Mouse (Mus musculus): ENCODE measurements around the gene Lrrc36.
A peak's percentile ranks its signal among the peaks of the same experiment; 100 is the strongest.

Lrrc36 gene

DNA sequence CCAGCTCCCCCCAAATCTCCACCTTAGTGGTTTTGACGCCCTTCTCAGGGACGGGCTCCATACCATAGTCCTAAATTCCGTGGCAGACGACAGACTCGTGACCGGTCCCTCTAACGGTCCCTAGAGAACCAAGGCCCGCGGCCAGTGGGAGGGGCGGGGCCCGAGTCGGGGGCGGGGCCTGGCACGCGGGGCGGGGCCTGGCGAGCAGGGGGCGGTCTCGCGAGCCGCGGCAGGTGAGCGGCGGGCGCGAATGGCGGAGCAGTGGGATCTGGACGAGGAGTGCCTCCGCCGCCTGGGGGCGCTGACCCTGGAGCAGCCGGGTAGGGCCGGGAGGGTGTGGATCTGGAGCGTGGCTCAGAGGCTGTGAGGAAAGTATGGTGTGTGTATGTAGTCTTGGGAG lies at the start of gene Lrrc36, which contains the start of gene Kctd19:
Lrrc36 (plus strand) TSS at position 181 of the 400 bp plus-strand sequence.
Kctd19 (minus strand) TSS at position 112 of the 400 bp plus-strand sequence.
- peak; percentile 49 to 52 for DNase-seq (ENCODE audit: low spot score in 2 of 2)

DNA sequence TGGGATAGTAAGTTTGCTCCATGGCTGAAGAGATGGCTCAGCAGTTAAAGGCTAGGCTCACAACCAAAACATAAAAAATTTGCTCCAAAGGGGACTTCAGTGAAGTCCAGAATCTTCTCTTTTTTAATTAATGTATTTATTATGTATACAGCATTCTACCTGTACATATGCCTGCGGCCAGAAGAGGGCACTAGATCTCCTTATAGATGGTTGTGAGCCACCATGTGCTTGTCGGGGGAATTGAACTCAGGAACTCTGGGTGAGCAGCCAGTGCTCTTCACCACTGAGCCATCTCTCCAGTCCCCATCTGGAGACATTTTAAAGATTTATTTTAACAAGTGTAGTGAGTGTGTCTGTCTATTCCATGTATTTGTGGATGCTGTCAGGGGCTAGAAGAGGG lies 46.3 kb upstream of the Lrrc36 start:
- DNase-seq (ENCODE audit: low spot score in 2 of 2): no peak

DNA sequence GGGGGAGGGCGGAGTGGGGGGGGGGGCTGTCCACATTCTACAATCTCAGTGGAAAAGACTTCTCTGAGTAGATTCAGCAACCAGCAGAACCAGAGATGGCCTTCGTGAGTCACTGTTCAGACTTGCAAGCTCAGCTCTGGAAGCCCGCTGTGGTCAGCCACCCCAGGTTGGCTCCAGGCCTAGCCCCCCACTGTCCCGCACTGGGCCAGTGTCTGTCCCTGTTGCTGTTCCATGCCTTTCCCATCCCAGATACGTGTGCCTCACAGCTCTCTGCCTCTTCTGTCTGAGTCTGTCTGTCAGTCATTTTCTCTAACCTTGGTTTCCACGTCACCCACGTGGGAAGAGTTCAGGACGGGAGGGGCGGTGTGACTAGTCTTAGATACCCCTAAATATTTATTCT lies 40.9 kb upstream of the Lrrc36 start:
- no peak for DNase-seq (ENCODE audit: low spot score in 2 of 2)

GRCm38 (mm10) chr8:105373032-105373431 lies 40.3 kb upstream of the Lrrc36 start, which contains the start of gene Plekhg4:
TSS of gene Plekhg4 (plus strand) at chr8:105373274.
- no peak for DNase-seq (ENCODE audit: low spot score in 2 of 2)

DNA sequence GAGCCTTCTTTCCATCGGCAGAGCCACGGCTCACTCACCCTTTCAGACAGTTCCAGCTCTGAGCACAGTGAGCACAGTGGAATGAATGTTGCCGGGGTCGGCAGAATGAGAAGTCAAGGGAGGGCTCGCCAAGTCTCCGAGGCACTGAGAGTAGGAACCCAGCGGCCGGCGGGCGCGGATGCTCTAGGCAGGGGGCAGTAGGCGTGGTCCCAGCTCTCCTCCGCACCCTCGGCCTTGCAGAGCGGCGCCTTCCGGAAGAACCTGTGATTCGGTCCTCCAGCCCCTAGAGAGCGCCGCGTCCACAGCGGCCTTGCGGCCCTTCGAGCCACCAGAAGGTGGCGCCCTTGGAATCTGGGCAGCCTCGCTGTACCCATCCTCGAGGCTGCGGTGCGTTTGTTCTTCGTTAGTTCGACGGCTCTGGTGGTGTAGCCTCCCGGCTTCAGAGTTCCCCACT lies 38.8 kb upstream of the Lrrc36 start:
- no peak for DNase-seq (ENCODE audit: low spot score in 2 of 2)

DNA sequence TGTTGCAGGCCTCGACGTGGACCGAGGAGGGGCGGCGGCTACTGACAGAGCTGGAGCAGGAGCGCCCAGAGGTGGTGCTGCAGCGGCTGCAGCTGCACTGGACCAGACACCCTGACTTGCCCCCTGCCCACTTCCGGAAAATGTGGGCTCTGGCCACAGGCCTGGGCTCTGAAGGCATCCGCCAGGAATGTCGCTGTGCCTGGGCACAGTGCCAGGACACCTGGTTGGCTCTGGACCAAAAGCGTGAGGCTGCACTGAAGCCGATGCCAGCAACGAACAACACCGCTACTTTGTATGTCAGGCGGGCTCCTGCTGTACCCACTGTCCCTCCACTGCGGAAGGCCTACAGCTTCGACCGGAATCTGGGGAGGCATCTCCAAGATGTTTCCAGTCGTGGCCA lies 34.7 kb upstream of the Lrrc36 start:
- peak in 1 of 2 experiments; percentile 29 for DNase-seq (ENCODE audit: low spot score in 2 of 2)

DNA sequence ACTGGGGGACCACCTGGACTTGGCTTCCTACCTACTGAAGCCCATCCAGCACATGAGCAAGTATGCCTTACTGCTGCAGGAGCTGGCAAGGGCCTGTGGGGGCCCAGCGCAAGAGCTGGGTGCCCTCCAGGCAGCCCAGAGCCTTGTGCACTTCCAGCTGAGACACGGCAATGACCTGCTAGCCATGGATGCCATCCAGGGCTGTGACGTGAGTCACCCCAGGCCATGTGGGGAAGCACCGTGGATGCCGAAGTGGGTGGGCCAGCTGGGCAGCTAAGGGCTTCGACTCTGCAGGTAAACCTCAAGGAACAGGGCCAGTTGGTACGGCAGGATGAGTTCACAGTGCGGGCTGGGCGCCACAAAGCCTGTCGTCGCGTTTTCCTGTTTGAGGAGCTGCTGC lies 33.1 kb upstream of the Lrrc36 start:
- DNase-seq (ENCODE audit: low spot score in 2 of 2): no peak

DNA sequence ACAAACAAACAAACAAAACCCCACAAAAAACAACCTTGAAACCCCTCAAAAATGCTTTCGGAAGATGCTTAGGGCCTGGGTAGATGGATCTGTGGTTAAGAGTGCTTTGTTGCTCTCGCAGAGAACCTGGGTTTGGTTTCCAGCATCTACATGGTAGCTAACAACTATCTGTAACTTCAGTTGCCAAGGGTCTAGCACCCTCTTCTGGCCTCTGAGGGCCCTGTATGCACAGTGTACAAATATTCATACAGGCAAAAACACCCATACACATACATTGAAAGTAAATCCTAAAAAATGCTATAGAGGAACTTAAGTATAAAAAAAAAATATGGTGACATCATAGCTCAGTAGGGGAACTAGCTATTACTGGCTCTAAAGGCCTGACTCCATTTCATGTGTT lies 29.3 kb upstream of the Lrrc36 start:
- DNase-seq (ENCODE audit: low spot score in 2 of 2): no peak

DNA sequence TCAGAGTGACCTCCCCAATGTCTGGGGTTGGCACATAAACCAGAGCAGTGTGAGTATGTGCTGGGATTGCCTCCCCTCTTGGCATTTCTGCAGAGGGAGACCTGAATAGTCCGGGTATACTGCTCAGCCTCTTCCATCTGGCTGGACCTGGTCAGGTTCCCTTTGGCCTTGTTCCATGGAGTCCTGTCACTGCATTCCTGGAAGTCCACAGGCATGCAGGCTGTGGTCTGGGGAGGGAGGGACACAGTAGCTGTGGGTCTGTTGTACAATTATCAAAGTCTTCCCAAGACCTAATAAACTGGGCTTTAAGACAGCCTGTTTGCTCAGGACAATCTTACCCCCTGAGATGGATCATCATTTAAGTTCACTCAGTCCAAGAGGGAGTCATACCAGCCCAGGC lies 26.2 kb upstream of the Lrrc36 start:
- DNase-seq (ENCODE audit: low spot score in 2 of 2): no peak

- DNase-seq (ENCODE audit: low spot score in 2 of 2): peak; percentile 41 to 62
These were observed 24.3 kb upstream of the Lrrc36 start for GRCm38 (mm10) chr8:105389096-105389495.

- DNase-seq (ENCODE audit: low spot score in 2 of 2): peak; percentile 26 to 51
These were observed 20.1 kb upstream of the Lrrc36 start for GRCm38 (mm10) chr8:105393089-105393787.

GRCm38 (mm10) chr8:105393915-105394314 lies 19.5 kb upstream of the Lrrc36 start:
- DNase-seq (ENCODE audit: low spot score in 2 of 2): no peak

- DNase-seq (ENCODE audit: low spot score in 2 of 2): peak; percentile 44 to 51
These were observed 15.6 kb upstream of the Lrrc36 start for GRCm38 (mm10) chr8:105397747-105398146.

DNA sequence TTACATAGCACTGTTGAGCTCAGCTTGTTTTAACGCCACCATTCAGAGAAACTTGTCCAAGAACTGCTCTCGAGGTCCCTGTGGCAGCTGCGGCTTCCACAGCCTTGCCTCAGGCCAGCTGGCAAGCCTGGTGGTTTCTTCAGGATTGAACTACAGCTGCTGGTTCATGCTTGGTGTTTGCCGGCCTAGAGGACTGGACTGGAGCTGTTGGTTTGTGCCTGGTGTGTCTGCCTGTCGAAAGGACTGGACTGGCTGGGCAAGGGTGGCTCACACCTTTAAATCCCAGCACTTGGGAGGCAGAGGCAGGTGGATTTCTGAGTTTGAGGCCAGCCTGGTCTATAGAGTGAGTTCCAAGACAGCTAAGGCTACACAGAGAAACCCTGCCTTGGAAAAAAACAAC lies 13.4 kb upstream of the Lrrc36 start:
- no peak for DNase-seq (ENCODE audit: low spot score in 2 of 2)

- DNase-seq (ENCODE audit: low spot score in 2 of 2): no peak
These were observed 9.9 kb upstream of the Lrrc36 start for GRCm38 (mm10) chr8:105403467-105403866.

GRCm38 (mm10) chr8:105404496-105404895 lies 8.9 kb upstream of the Lrrc36 start:
- DNase-seq (ENCODE audit: low spot score in 2 of 2): no peak

DNA sequence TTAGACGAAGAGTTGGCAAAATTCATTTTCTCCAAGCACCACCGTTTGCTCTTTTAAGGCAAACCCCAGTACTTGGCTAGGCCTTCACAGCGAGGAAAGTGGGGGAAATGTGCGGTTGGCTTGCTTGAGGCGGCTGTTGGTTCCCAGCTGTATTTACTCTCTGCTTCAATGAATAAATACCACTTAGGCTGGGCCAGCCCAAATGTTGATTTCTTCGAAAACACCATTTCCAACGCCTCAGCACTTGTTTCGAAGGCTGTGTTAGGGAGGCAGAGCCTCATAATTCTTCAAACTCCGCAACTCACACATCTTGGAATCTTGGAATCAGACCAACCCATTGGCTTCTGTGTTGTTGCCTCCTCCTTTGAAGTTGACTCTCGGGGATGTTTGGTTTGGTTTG lies 7.0 kb upstream of the Lrrc36 start:
- no peak for DNase-seq (ENCODE audit: low spot score in 2 of 2)

DNA sequence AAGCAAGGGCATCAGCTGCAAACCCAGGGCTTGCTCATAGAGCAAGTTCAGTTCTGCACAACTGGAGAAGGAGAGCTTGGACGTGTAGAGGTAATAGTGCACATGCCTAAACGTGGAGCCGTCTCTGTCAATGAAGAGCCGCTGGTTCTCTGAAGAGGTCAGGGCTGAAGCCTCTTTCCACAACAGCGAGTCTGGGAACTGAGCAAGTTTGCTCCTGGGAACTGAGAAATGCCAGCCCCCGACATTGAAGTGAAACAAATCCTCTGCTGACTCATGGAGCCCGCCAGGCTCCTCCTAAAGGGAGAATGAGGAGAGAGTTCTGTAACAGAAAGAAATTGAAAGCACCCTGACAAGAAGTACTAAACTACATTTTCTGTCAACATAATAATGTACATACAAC lies 5.0 kb upstream of the Lrrc36 start:
- DNase-seq (ENCODE audit: low spot score in 2 of 2): no peak

DNA sequence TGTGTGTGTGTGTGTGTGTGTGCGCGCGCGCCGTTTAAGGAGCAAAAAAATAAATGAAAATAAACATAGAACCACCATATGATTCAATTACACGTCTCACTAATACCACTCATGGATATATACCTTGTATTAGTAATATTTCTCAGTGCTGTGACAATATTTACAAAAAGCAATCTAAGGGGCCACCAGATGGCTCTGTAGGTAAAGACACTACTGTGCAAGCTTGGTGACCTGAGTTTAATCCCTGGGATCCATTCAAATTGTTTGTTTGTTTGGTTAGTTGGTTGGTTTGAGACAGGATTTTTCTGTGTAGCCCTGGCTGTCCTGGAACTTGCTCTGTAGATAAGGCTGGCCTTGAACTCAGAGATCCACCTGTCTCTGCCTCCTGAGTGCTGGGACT lies 3.4 kb upstream of the Lrrc36 start:
- DNase-seq (ENCODE audit: low spot score in 2 of 2): no peak

DNA sequence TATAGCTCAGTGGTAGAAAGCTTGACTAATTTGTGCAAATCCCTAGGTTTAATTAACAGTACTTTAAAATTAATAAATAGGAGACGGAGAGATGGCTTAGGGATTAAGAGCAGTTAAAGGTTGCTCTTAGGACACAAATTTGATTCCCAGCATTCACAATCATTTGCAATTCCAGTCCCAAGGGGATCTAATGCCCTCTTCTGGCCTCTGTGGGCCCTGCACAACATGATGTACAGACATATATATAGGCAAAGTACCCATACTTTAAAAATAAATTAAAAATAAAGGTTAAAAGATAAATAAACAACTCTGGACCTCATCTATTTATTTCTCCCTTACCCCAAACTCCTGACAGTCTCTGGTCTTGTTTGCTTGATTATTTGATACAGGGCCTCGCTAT lies 5.6 kb downstream of the Lrrc36 start:
- DNase-seq (ENCODE audit: low spot score in 2 of 2): no peak

GRCm38 (mm10) chr8:105419800-105420199 lies 6.4 kb downstream of the Lrrc36 start:
- no peak for DNase-seq (ENCODE audit: low spot score in 2 of 2)

- no peak for DNase-seq (ENCODE audit: low spot score in 2 of 2)
These were observed 8.6 kb downstream of the Lrrc36 start for GRCm38 (mm10) chr8:105422006-105422405.

DNA sequence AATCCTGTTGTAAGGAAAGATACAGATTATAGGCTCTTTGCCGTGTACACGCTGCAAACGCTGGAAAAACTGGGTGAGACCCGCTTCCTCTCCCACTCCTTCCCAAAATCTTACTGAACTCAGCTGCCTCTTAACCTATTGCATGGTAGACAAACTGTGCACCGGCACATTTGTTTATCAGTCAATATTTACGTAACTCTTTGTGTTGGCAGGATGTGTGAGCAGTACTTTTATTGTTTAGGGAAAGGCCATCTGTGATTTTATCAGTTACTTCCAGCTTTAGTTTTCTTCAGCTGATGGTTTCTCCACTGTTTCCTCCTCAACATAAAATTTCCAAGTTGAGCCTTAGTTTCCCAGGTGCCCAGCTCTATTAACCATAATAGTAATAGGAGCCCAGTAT lies 13.5 kb downstream of the Lrrc36 start:
- DNase-seq (ENCODE audit: low spot score in 2 of 2): peak in 1 of 2 experiments; percentile 48

Data from heart, adult 9 months (tissue).